Mouse (Mus musculus) spleen, adult 2 months (tissue): Measurements from ENCODE around the gene Ano5. TPM values are rescaled to one million over a fixed set of nuclear protein-coding genes. Genes with fewer than 3 reads are reported as not detected.

Experiments
- DNase-seq, 2 experiments: peaks; one replicate each; pipeline versions ENCODE4 v3.0.0 to v3.0.0-alpha.2; 2012 to 2021; ENCODE audit warnings: low spot score in 2 of 2, low read depth in 1 of 2
- H3K27ac ChIP-seq: fragments of 200-500 bp; 2 replicates; pipeline ENCODE4 v1.5.1; 2012; ENCODE audit warnings: low read length, inconsistent platforms; ENCODE audit not compliant: insufficient read depth
- H3K27me3 ChIP-seq: fragments of 200-500 bp; 2 replicates; pipeline ENCODE4 v1.6.1; 2012; ENCODE audit warnings: mild to moderate bottlenecking, moderate library complexity, low read length, inconsistent platforms; ENCODE audit not compliant: control insufficient read depth, insufficient read depth
- H3K36me3 ChIP-seq: fragments of 200-500 bp; 2 replicates; pipeline ENCODE4 v1.6.1; 2012; ENCODE audit warnings: mild to moderate bottlenecking, low read length, inconsistent platforms; ENCODE audit not compliant: control insufficient read depth, insufficient read depth
- H3K4me1 ChIP-seq: fragments of 200-500 bp; 2 replicates; pipeline ENCODE4 v1.6.1; 2011; ENCODE audit warnings: inconsistent platforms; ENCODE audit not compliant: control insufficient read depth, insufficient read depth, insufficient read length
- H3K4me3 ChIP-seq: fragments of 200-500 bp; 2 replicates; pipeline ENCODE4 v1.5.1; 2011; ENCODE audit warnings: mild to moderate bottlenecking, inconsistent platforms; ENCODE audit not compliant: insufficient read depth, insufficient read length; ENCODE audit errors: extremely low read depth
- CTCF ChIP-seq: fragments of 200-500 bp; IDR thresholded peaks from 2 replicates; pipeline ENCODE4 v1.5.1; 2011; ENCODE audit warnings: mild to moderate bottlenecking, inconsistent platforms; ENCODE audit not compliant: insufficient read depth, insufficient read length, insufficient replicate concordance; ENCODE audit errors: extremely low read depth
- POLR2A ChIP-seq: fragments of 200-500 bp; IDR thresholded peaks from 2 replicates; pipeline ENCODE4 v1.6.1; 2011; ENCODE audit warnings: low read depth, low read length, inconsistent platforms
- WGBS: fragments of 180-500 bp; shearing (Covaris S2); methylation state at CpG from one replicate; pipeline ENCODE4 v1.1.7; 2018; 5-methylcytosine and 5-hydroxymethylcytosine counted together
- polyA plus RNA-seq: library from polyadenylated mRNA; depleted of rRNA; stranded (reverse); fragments of >200 nt; gene quantifications from 2 replicates; pipeline ENCODE4 v1.2.3, GENCODE M21; 2012; rRNA removed

Gene Ano5
- 0.06 and 0.13 TPM in 2 replicates for polyA plus RNA-seq

DNA sequence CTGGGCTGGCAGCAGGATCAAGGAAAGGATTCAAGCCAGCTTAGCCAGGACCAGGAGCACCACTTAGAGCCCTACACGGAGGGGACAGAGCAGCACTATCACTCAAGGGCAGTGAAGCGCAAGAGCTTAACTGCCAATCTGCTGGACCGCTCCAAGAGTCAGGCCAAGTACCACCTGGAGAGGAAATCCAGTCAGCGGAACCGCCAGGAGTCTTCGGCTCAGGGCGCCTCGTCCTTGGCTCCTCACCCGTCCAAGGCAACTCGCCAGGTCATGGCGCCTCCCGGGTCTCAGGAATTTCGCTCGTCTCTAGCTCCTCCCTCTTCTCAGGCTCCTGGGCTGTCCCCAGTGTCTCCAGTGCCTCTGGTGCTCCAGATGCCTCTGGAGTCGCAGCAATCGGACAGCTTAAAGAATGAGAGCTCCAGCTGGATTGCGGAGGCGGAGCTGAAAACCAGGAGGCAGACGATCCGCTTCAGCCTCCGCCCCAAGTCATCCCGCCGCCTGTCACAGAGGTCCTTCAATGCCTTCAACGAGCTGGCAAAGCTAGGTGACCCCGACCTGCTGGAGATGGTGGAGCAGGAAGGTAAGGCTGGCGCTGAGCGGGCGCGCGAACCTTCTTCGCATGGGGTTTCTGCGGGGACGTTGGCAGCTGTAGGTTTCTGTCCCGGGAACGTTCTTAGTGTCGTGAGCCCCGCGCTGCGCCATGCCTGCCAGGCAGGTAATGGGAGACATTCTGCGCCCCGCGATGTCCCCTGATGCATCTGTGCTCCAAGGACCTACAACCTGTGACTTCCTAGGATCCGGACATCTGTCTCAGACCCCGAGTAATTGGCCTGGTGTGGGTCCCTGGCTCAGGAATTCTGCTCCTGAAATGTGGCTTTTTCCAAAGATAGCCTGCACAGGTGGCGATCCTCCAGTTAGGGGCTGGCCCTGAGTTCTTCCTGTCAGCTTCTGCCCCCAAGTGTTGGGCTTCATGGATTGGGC is at the start of gene Ano5:
Gene Ano5 (plus strand): TSS at position 359 of the 981 bp plus-strand sequence.
- TF ChIP-seq CTCF (no peak), POLR2A (no peak)
- DNase-seq, result no peak
- WGBS, result 12% methylated on average over 45 of the region's 45 CpGs

DNA sequence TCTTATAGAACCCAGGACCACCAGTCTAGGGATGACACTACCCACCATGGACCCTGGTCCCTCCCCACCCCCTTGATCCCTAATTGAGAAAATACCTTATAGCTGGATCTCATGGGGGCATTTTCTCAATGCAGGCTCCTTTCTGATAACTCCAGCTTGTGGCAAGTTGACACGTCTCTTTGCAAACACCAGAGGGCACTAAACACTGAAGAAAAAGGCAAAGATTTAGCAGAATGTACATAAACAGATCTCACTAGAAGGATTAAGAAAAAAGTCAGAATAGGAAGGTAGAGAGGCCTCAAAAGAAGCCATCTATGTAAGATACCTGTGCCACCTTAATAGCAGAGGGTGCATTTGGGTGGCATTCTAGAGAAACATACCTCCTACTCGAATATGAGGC is 11.4 kb upstream of the Ano5 start:
- no peak overlapping the region for H3K27ac ChIP-seq
- H3K27me3 ChIP-seq, result no peaks in the 10 kb centered on the region
- no peaks in the 10 kb centered on the region for H3K4me1 ChIP-seq
- no peak for DNase-seq
- TF ChIP-seq CTCF (no peak), POLR2A (no peak)
- 36% methylated on average over 2 of the region's 2 CpGs for WGBS
- H3K4me3 ChIP-seq, result no peak overlapping the region
- no peaks in the 10 kb centered on the region for H3K36me3 ChIP-seq

More for the DNA sequence above, at the start of gene Ano5:
- Histone ChIP-seq H3K27me3 (no peaks in the 10 kb centered on the region), H3K4me1 (no peaks in the 10 kb centered on the region), H3K36me3 (no peaks in the 10 kb centered on the region), H3K27ac (no peak within 1 kb of the TSS), H3K4me3 (peak within 1 kb of the TSS; percentile 17; the same call in 1 of the 2 replicates)

DNA sequence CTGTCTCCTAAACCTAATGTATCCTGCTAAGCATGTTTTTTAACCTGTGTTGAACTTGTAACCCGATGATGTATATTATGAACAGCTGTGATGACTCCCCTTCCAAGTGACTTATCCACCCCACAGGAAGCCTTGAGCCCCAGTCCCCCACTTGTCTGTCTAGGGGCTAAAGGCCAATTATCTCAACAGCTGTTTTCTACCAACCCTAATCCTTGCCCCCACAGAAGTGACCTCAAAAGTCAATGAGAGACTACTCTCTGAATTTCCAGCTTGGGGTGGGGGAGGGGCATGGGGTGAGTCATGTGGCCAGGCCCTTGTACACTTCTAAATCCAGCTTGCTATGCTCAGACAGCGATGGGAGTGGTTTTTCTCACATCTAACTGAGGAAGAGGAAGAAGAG is 6.9 kb upstream of the Ano5 start:
- 41% methylated on average over 2 of the region's 2 CpGs for WGBS
- Histone ChIP-seq H3K36me3 (no peaks in the 10 kb centered on the region), H3K27ac (no peak overlapping the region), H3K4me1 (no peaks in the 10 kb centered on the region), H3K27me3 (no peaks in the 10 kb centered on the region), H3K4me3 (no peak overlapping the region)
- no peak for DNase-seq
- TF ChIP-seq POLR2A (no peak), CTCF (no peak)

DNA sequence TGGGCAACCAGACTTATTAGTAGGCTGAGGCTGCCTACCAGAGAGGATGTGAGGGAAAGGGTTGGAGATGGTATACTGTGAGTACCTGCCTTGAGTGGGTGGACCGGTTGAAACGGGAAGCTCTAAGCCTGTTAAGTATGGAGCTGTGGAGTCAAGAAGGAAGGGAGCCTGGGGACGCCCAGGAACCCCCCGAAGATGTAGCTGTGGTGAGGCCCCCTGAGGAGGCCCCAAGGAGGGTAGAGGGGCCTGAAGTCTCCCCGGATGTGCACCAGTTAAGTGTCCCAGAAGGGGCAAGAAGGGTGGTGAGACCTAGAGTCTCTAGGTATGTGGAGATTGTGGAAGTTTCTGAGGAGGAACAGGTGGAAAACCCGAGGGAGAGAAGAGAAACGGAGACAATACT is 682 bp upstream of the Ano5 start:
- no peaks in the 10 kb centered on the region for H3K36me3 ChIP-seq
- H3K27me3 ChIP-seq, result no peaks in the 10 kb centered on the region
- DNase-seq, result no peak
- H3K4me3 ChIP-seq, result no peak overlapping the region
- 71% methylated on average over 7 of the region's 7 CpGs for WGBS
- H3K4me1 ChIP-seq, result no peaks in the 10 kb centered on the region
- H3K27ac ChIP-seq, result no peak overlapping the region
- no peak for TF ChIP-seq POLR2A
- TF ChIP-seq CTCF, result no peak

DNA sequence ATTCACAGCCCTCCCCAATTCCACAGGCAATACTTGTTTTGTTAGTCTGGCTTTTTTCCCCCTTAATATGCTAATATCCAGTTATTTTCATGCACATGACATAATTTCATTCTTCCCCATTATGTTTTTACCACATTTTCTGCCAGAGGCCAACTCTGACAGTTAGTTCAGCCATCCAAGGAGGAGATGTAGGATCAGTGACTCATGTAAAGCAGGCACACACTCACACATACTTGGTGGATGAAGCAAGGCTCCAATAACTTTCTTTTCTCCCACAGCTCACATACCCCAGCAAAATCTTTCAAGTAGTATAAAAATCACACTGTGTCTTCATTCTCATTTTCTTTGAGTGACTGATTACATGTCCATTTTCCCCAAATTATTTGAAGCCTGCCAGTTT is 28.5 kb downstream of the Ano5 start:
- Histone ChIP-seq H3K4me1 (no peaks in the 10 kb centered on the region), H3K36me3 (no peaks in the 10 kb centered on the region)
- no peak for TF ChIP-seq POLR2A
- no peak for TF ChIP-seq CTCF

DNA sequence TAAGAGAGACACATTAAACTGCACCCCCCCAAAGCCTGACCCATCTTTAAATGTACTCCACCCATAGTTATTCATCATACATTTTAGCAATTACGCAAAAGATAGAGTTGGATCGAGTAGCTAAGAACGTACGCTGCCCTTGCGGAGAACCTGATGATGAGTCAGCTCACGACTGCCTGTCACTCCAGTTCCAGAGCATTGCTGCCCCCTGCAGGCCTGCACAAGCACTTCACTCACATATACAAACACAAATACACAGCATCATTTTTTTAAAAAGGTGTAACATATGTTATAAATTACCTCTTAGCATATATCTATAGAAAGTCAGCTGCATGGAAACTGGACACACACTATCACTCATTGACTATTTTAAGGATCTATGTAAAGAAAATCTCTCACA is 29.9 kb downstream of the Ano5 start:
- no peaks in the 10 kb centered on the region for H3K4me1 ChIP-seq
- no peaks in the 10 kb centered on the region for H3K27me3 ChIP-seq
- no peak for TF ChIP-seq POLR2A
- no peak for TF ChIP-seq CTCF
- no peak for DNase-seq
- no peak overlapping the region for H3K4me3 ChIP-seq
- 75% methylated on average over 6 of the region's 6 CpGs for WGBS
- H3K36me3 ChIP-seq, result no peaks in the 10 kb centered on the region
- no peak overlapping the region for H3K27ac ChIP-seq

More for the DNA sequence above, 28.5 kb downstream of the Ano5 start:
- DNase-seq, result no peak
- Histone ChIP-seq H3K27ac (no peak overlapping the region), H3K4me3 (no peak overlapping the region), H3K27me3 (no peaks in the 10 kb centered on the region)

DNA sequence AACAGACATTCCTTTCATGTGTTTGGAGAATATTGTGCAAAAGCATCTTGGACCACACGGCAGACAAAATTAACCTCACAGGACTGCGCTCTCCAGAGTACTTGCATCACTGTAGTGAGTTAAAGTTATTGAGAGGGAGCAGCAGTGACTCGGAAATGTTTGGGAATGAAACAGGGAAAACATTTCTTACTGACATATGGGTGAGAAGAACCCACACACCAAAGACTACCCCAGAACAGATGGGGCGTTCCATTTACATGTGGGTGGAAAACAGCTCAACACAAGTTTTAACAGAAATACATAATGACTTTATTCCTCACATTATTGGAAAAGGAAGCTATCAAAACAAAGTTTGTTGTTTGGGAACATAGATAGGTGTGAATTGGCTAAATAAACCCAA is 89.2 kb downstream of the Ano5 start:
- Histone ChIP-seq H3K4me1 (no peaks in the 10 kb centered on the region), H3K27ac (no peak overlapping the region), H3K27me3 (no peaks in the 10 kb centered on the region), H3K4me3 (no peak overlapping the region), H3K36me3 (no peaks in the 10 kb centered on the region)
- DNase-seq, result no peak
- no peak for TF ChIP-seq CTCF
- no peak for TF ChIP-seq POLR2A
- WGBS, result 74% methylated on average over 4 of the region's 4 CpGs
